Mouse (Mus musculus): ENCODE measurements around the gene Abca14. TPM values are rescaled to one million over a fixed set of nuclear protein-coding genes. Genes with fewer than 3 reads are reported as not detected.

Abca14 gene
- 0.14 TPM in 1 of 2 replicates, not detected in the other for polyA plus RNA-seq (2012; rRNA removed)

DNA sequence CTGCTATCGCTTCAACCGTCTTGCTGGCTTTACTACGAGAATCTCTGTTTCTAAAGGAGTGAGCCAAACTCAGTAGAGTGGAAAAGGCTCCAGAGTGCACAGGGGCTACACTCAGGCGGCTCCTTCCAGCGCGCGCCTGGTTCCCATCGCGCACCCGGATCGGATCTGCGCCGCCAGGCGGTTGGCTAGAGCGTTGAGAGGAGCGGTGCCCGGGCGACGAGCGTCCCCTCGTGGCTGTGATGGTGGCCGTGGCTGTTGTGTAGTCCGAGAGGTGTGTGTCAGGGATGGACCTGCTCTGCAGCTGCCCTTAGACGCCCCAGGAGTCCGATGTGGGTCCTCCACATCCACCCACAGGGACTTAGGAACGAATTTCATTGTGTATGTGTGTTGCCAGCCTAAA lies at the start of gene Abca14:
Gene Abca14 (plus strand): TSS at position 173 of the 400 bp plus-strand sequence.
- no peak for DNase-seq (ENCODE audit: low read depth)

GRCm38 (mm10) chr7:120156841-120157409 lies 46.8 kb upstream of the Abca14 start:
- no peak for DNase-seq (ENCODE audit: low read depth)

DNA sequence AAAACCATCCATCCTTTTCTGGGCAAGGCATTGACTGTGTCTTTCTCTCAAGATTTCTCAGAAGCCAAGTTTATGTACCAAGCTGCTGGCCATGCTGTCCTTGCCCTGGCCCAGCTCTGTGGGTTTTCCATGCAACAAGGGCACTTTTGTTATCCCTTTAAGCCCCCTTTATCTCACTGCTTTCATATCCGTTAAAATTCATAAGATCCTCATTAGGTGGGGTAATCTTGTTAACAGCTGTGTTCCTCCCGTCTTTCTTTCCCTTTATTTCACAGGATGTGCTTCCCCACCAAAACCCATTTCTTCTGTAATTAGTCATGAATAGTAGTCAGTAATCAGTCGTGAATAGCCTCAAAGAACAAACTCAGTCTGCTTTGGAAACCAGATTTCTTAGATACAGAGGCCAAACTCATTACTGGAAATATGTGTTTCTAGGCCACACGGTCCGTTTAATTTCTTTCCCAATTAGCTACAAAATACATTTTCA lies 46.1 kb upstream of the Abca14 start:
- DNase-seq (ENCODE audit: low read depth), result no peak

GRCm38 (mm10) chr7:120158121-120158613 lies 45.6 kb upstream of the Abca14 start:
- DNase-seq (ENCODE audit: low read depth), result no peak

GRCm38 (mm10) chr7:120163581-120164251 lies 40.0 kb upstream of the Abca14 start:
- no peak for DNase-seq (ENCODE audit: low read depth)

- DNase-seq (ENCODE audit: low read depth), result no peak
These were observed 31.5 kb upstream of the Abca14 start for GRCm38 (mm10) chr7:120172188-120172700.

GRCm38 (mm10) chr7:120173603-120174244 lies 30.0 kb upstream of the Abca14 start, which contains the start of gene Anks4b:
Gene Anks4b, plus strand, starts transcription at chr7:120173858.
- no peak for DNase-seq (ENCODE audit: low read depth)

DNA sequence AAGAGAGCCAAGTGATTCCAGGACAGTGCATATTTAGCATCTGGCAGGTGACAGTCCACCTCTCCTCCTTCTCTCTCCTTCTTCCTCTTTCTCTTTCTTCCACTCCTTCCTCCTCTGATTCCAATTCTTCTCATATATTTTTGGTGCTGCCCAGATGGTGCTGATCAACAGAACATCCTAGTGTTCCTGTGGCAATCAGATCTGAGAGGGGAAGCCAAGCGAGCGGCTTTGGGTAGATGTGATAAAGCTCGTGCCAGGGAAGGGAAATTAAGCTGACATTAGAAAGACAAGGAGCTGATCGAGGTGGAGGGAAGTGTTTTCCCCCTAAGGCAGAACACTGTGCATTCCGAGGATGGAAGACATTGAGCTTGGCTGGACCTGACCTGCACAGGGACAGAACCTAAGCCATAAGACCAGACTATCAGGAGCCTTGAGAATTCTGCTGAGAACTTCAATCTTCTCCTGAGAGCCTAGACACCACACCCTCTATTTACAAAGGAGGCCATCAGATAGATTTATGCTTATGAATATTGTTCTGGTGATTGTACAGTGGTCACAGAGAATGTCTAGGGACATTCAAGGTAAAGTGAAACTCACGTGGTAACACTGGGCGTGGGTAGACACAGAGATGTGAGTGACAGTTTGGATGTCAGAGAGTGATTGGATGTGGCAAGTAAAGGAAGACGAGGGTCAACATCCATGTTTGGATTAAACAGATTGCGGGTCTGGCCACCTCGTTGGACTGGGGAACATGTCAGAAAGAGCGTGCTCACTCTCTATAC lies 28.8 kb upstream of the Abca14 start:
- DNase-seq (ENCODE audit: low read depth), result no peak

- no peak for DNase-seq (ENCODE audit: low read depth)
These were observed 26.1 kb upstream of the Abca14 start for GRCm38 (mm10) chr7:120177611-120178010.

DNA sequence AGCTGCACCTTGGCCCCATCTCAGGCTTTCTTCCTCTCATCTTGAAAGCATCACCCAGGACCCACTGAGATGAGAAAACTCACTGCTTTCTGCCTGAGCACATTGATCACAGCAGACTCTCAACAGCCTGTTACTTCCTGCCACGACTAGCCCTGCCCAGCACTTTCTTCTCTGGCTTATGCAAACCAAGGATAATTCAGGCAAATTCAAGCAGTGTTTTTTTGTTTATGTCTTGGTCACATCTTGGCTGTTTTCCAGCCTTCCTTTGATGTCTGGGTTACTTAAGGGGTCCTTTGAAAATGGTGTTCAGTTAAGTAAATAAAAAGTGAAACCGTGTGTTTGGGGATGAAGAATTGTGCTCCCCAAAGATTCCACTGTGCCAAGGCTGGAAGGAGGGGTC lies 24.8 kb upstream of the Abca14 start:
- no peak for DNase-seq (ENCODE audit: low read depth)

DNA sequence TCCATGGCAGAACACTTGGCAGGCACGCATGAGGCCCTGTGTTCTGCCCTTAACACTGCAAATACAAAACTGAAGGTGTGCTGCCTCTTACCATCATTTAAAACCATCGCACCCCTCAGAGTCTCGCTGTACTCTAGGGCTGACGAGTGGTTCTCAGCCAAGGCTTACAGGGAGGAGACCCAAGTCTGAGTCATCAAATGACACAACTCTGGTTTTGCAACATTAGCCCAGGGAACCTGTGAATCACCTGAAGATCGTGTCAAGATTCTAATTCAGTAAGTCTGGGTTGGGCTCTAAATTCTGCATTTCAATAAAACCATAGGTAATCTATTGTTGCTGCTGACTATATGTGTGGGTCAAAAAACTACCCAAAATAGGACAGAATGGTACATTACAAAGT lies 23.2 kb upstream of the Abca14 start:
- DNase-seq (ENCODE audit: low read depth), result no peak

- DNase-seq (ENCODE audit: low read depth), result no peak
These were observed 22.1 kb upstream of the Abca14 start for GRCm38 (mm10) chr7:120181401-120182230.

GRCm38 (mm10) chr7:120182891-120183290 lies 20.9 kb upstream of the Abca14 start:
- no peak for DNase-seq (ENCODE audit: low read depth)

DNA sequence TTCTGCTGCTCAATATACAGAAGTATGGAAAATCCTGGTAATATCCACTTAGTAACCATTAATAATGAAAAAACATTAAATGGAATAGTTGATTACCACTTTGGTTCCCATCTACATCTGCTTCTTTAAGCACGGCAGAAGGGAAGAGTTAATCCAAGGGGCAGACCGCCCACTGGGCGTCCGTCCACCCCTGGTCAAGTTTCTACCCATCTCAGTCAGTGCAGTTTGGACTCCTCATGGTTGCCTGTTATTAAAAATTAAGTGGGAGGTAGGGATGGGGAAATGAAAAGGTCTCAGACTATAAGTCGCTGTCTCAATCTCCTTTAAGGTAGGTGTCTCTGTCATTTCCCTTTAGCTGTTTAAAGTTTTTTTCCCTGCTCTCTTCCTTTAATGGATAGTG lies 14.8 kb upstream of the Abca14 start:
- no peak for DNase-seq (ENCODE audit: low read depth)

- no peak for DNase-seq (ENCODE audit: low read depth)
These were observed 14.2 kb upstream of the Abca14 start for GRCm38 (mm10) chr7:120189369-120190149.

DNA sequence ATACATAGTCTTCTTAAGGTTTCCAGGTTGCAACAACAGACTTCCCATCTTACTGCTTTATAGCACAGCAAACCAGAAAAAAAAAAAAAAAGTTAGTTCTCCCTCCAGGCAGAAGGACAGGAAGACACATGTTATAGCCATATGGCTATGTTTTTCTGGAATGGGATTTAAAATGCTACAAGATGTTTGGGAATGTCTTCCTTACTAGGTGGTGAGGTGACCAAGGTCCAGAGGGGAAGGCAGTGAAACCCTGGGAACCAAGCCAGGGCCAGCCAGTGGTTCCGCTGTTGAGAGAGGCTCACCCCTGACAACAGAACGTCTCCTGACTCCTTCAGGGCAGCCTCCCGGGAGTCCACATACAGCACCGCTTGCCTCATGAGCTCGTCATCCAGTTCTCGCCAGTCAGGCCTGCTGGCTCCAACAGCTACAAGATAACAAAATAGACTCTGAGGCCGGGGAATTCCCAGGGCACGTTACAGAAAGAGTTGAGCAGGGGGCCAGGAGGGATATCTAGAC lies 13.6 kb upstream of the Abca14 start:
- DNase-seq (ENCODE audit: low read depth), result no peak

DNA sequence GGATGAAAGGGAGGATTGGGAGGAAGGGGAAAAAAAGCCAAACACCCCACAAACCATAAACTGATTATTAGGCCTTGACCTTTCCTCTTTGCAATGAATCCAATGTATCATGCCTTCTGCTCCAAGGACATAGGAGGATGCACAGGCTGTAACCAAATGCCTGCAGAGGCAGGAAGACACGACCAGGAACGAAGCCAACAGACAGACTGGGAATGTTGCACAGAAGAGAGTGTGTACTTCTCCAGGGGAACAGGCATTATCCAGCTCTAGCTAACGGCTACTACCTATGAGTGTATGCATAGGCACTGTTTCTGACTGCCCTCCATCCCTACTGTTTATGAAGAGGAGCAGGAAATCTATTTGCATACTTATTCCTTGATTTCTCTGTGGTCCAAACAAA lies 11.6 kb upstream of the Abca14 start:
- DNase-seq (ENCODE audit: low read depth), result no peak

DNA sequence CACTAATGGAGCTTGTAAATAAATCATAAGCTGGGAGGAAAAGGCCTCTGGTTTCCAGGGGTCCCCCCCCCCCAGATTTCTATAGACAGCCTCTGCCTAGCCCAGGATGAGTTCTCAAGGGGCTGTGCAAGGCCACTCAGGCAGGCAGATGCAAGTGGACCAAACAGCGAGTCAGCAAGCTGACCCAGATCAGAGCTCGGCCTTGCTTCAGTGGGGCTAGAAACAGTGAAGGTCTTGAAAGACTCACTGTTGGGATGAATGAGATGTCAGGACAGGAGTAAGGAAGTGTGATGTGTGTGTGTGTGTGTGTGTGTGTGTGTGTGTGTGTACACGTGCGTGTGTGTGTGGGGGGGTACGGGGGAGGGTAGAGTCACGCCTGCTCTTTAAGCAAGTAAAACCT lies 10.9 kb upstream of the Abca14 start:
- no peak for DNase-seq (ENCODE audit: low read depth)

DNA sequence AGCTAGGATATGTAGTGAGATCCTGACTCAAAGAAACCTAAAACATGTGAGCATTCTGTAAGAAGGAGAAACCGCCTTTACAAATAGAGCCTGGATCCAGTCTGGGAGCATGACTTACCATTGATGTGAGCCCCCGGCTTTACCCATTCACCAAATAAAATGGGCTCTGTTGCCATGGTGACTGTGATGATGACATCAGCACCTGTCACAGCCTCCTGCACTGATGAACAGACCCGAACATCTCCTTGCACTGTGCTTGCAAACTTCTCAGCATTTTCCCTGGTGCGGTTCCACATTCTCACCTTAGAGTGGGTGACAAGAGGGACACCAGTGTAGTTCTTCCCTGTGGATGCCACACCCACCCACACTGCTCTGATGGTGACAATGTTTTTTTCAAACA lies 8.6 kb upstream of the Abca14 start:
- DNase-seq (ENCODE audit: low read depth), result no peak

DNA sequence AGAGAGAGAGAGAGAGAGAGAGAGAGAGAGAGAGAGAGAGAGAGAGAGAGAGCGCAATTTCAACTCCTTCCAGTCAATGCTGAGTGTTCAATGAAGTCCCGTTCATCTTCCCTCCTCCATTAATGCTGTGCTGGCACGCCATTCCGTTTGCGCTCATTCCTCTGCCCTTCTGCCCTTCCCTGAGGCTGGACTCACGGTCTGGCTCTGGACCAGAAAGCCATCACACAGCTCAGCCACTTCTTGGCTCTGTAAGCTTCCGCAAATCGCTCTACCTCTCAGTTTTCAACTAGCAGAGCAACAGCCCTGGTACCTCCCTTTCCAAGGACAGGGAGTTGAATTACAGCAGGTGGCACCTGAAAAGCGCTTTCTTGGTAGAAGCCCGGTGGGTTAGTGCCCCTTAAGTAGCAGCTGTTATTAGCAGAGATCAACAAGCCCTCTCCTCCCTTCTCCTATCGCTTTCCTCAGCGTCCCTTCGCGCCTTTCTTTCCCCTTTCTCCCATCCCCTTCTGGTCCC lies 2.5 kb upstream of the Abca14 start:
- no peak for DNase-seq (ENCODE audit: low read depth)
